Mouse (Mus musculus) hindbrain, embryonic 12.5 days (tissue): ENCODE data around the gene Rpl5. TPM values are rescaled to one million over a fixed set of nuclear protein-coding genes. Genes with fewer than 3 reads are reported as not detected.

Experiments
- polyA plus RNA-seq: library from polyadenylated mRNA; unstranded; fragments of >200 nt; fragmentation: Nextera tagmentation; extraction: Ambion mirVana; gene quantifications from 2 replicates; pipeline ENCODE4 v1.2.1, GENCODE M21; 2016

Rpl5 gene
- polyA plus RNA-seq, 1 experiment from 2014 or later, result 59.8 TPM

Other genes starting within 250 kb of the Rpl5 start
- gene Gfi1, start 174.5 kb upstream of the Rpl5 start, polyA plus RNA-seq, result 0.23 TPM in 1 of 2 replicates, not detected in the other
- 0.13 and 0.22 TPM in 2 replicates for gene Ube2d2b, start 70.4 kb upstream of the Rpl5 start, polyA plus RNA-seq
- 62.3 and 63.6 TPM in 2 replicates for gene Evi5, start 25.4 kb upstream of the Rpl5 start, polyA plus RNA-seq
- gene Fam69a, start 86.6 kb downstream of the Rpl5 start, polyA plus RNA-seq, result 31.0 and 31.4 TPM in 2 replicates
- gene Mtf2, start 165.2 kb downstream of the Rpl5 start, polyA plus RNA-seq, result 134 and 142 TPM in 2 replicates
- 26.5 and 30.4 TPM in 2 replicates for gene Tmed5, start 232.1 kb downstream of the Rpl5 start, polyA plus RNA-seq
- gene Ccdc18, start 232.4 kb downstream of the Rpl5 start, polyA plus RNA-seq, result 7.3 and 7.7 TPM in 2 replicates